ENCODE assay signal across 8 mouse cellular contexts in the genomic region with DNA sequence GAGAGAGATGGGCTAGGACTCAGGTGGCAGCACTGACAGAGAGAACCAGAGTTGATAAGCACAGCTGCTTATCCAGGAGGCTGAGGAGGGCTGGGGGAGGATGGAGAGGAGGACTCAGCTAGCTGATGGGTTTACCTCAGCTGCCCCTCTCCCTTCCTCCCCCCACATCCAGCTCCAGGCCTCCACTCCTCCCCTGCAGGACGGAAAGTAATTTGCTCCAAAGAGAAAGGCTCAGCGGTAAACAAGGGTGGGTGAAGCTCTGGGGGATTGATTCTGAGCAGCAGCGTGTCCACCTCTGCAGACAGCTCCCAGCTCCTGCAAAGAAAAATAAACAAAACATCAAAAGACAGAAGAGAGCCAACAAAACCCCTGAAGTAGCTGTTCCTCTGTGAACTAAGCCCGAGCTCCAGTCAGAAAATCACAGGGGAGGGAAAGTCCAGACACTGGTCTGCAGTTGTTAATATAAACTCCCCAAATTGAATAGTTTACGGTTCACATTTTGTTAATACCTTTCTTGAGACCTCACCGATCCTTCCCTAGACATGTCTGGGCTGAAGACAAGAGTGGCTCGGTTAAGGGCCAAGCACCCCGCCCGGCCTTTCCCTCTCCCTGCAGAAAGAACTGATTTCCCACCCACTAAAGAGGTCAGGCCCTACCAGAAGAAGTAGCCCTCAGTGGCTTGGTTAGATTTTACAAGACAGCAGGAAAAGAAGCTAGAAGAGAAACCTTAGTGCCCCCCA. TPM values are rescaled to one million over a fixed set of nuclear protein-coding genes. Genes with fewer than 3 reads are reported as not detected.
DNase-seq lines count a peak whose midpoint lies in the region; ATAC-seq lines count a peak whose summit lies in the region.

No protein-coding gene starts in this region.

- ATAC-seq in forebrain, embryonic 16.5 days = peak; percentile 43; the same call in 1 of the 2 replicates
- peak; percentile 90 for ATAC-seq in kidney, embryonic 15.5 days (replicated peaks; ENCODE audit: low FRiP score)
- peak; percentile 76 for ATAC-seq in midbrain, embryonic 12.5 days (ENCODE audit: low FRiP score, low read depth)
- ATAC-seq in CD4-positive, CD25-positive, alpha-beta regulatory T cell, adult 4 months = no peak

- H3K4me2 ChIP-seq in forebrain, embryonic 16.5 days (ENCODE audit: low read length) = no peak overlapping the region
- H3K4me2 ChIP-seq in kidney, embryonic 15.5 days = peak overlapping the region; percentile 53
- peak overlapping the region; percentile 4; the same call in 1 of the 2 replicates for H3K4me2 ChIP-seq in midbrain, embryonic 12.5 days (replicated peaks)

- peak overlapping the region; percentile 51; the same call in 1 of the 2 replicates for H3K27ac ChIP-seq in forebrain, embryonic 16.5 days (ENCODE audit: low read length)
- peak overlapping the region; percentile 87 for H3K27ac ChIP-seq in kidney, embryonic 15.5 days
- peak overlapping the region; percentile 88 for H3K27ac ChIP-seq in midbrain, embryonic 12.5 days (replicated peaks)

- no peaks in the 10 kb centered on the region for H3K27me3 ChIP-seq in forebrain, embryonic 16.5 days (replicated peaks; ENCODE audit: control insufficient read depth, insufficient read depth, low read length)
- H3K27me3 ChIP-seq in kidney, embryonic 15.5 days = no peaks in the 10 kb centered on the region
- H3K27me3 ChIP-seq in midbrain, embryonic 12.5 days = no peaks in the 10 kb centered on the region

- H3K36me3 ChIP-seq in forebrain, embryonic 16.5 days (ENCODE audit: control insufficient read depth, insufficient read depth) = no peaks in the 10 kb centered on the region
- H3K36me3 ChIP-seq in kidney, embryonic 15.5 days = no peaks in the 10 kb centered on the region
- no peaks in the 10 kb centered on the region for H3K36me3 ChIP-seq in midbrain, embryonic 12.5 days

- peaks cover 21% of the 10 kb centered on the region for H3K4me1 ChIP-seq in forebrain, embryonic 16.5 days (replicated peaks; ENCODE audit: control insufficient read depth, insufficient read depth, low read length)
- H3K4me1 ChIP-seq in kidney, embryonic 15.5 days = peaks cover 23% of the 10 kb centered on the region
- H3K4me1 ChIP-seq in midbrain, embryonic 12.5 days = peaks cover 23% of the 10 kb centered on the region

- DNase-seq in right cerebral cortex, postnatal 14 days = peak; percentile 14
- DNase-seq in right cerebral cortex, postnatal 36 days (ENCODE audit: low spot score in 2 of 2) = no peak
- no peak for DNase-seq in natural killer cell, adult 2 months (ENCODE audit: low spot score in 2 of 2)
- no peak for DNase-seq in urinary bladder, adult 2 months (ENCODE audit: low spot score)

- H3K9ac ChIP-seq in forebrain, embryonic 16.5 days (replicated peaks; ENCODE audit: low read depth, low read length) = no peak overlapping the region
- no peak overlapping the region for H3K9ac ChIP-seq in kidney, embryonic 15.5 days
- no peak overlapping the region for H3K9ac ChIP-seq in midbrain, embryonic 12.5 days (replicated peaks)

- H3K4me3 ChIP-seq in forebrain, embryonic 16.5 days (replicated peaks; ENCODE audit: low read length) = no peak overlapping the region
- no peak overlapping the region for H3K4me3 ChIP-seq in kidney, embryonic 15.5 days (replicated peaks)
- H3K4me3 ChIP-seq in midbrain, embryonic 12.5 days = no peak overlapping the region

- 8% methylated on average over 9 of the region's 9 CpGs for WGBS in forebrain, embryonic 16.5 days
- 12% methylated on average over 9 of the region's 9 CpGs for WGBS in kidney, embryonic 15.5 days
- 2% methylated on average over 9 of the region's 9 CpGs for WGBS in midbrain, embryonic 12.5 days

- no peaks in the 10 kb centered on the region for H3K9me3 ChIP-seq in forebrain, embryonic 16.5 days (ENCODE audit: control insufficient read depth, low read length)
- H3K9me3 ChIP-seq in kidney, embryonic 15.5 days (replicated peaks) = no peaks in the 10 kb centered on the region
- H3K9me3 ChIP-seq in midbrain, embryonic 12.5 days = 0 out of 2 replicates have a peak, but pooled peaks cover under 1% of the 10 kb centered on the region

RNA-seq across cellular contexts. Expression of gene Inpp5f, which starts 19.6 kb away (rescaled TPM):
- polyA plus RNA-seq in forebrain, embryonic 16.5 days (2015; fragmentation: Nextera tagmentation; extraction: Ambion mirVana) = 322 and 366 TPM in 2 replicates
- 24.3 and 25.6 TPM in 2 replicates for polyA plus RNA-seq in kidney, embryonic 15.5 days (2015; fragmentation: Nextera tagmentation; extraction: Ambion mirVana)
- polyA plus RNA-seq in midbrain, embryonic 12.5 days (2016; fragmentation: Nextera tagmentation; extraction: Ambion mirVana) = 143 and 157 TPM in 2 replicates
- 13.4 and 14.2 TPM in 2 replicates for polyA plus RNA-seq in urinary bladder, adult 2 months (2012; rRNA removed)
- polyA plus RNA-seq in CD4-positive, CD25-positive, alpha-beta regulatory T cell, adult 4 months (2017; shearing (Covaris generic)) = 10 to 100 TPM; 77.6 to 98.5 TPM
